Mouse (Mus musculus) CD4-positive, CD25-positive, alpha-beta regulatory T cell, adult 4 months (primary cell): ENCODE measurements around the gene Abl1. TPM values are rescaled to one million over a fixed set of nuclear protein-coding genes. Genes with fewer than 3 reads are reported as not detected.
A peak's percentile ranks its signal among the peaks of the same experiment; 100 is the strongest.

Experiments used
- ATAC-seq: one replicate; pipeline ENCODE4 v1.8.0; 2017
- polyA plus RNA-seq, 2 experiments: library from polyadenylated mRNA; unstranded; fragments of 100-300 nt; shearing (Covaris generic); gene quantifications; one replicate each; pipeline ENCODE4 v1.2.1; 2017

Gene Abl1
- polyA plus RNA-seq, 2 experiments from 2014 or later = 6.9 to 8.2 TPM

- ATAC-seq = no peak
Measured at GRCm38 (mm10) chr2:31746835-31747234, 58.7 kb downstream of the Abl1 start.

DNA sequence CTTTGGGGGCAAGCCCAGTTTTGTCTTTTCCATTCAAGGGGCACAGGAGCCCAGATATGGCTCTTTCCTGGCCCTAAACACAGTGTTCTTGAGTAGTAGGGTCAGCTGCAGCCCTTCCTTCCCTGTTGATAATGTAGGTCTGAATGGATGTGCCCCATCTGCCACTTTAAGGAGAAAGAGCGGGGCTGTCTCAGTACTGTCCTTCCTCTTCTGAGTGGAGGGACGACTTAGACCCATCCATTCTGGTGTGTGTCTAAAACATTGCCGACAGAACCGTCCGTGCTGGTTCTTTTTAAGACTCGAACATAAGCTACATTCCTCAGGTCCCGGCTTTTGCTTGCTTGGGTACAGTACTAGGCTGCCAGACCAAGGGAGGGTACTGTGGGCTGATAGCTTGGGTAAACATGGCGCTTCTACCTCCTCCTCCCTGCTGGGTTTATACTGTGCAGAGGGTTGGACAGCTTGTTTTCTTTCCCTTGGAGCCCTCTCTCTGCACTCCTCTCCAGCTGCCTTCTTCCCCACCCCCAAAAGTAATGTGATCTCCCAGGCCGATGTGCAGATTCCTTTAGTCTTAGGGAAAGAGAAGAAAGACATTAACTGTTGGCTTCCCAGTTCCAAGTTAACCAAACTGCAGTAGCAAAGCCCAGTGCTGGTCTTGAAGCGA, 61.0 kb downstream of the Abl1 start:
- no peak for ATAC-seq

DNA sequence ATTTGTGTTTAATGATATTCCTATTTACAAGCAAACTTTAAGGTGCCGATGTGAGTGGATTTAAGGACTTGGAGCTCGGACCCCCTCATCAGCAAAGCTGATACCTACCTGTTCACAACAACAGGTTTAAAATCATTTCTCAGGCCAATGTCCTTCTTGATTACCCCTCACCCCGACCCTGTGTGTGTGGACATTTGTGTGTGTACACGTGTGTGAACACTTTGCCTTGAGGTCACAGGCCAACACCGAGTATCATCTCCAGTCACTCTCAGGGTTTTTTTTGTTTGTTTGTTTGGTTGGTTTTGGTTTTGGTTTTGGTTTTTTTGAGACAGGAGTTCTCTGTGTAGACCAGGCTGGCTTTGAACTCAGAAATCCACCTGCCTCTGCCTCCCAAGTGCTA, 62.0 kb downstream of the Abl1 start:
- ATAC-seq = no peak

- ATAC-seq = no peak
Measured at GRCm38 (mm10) chr2:31757472-31757871, 69.3 kb downstream of the Abl1 start.

DNA sequence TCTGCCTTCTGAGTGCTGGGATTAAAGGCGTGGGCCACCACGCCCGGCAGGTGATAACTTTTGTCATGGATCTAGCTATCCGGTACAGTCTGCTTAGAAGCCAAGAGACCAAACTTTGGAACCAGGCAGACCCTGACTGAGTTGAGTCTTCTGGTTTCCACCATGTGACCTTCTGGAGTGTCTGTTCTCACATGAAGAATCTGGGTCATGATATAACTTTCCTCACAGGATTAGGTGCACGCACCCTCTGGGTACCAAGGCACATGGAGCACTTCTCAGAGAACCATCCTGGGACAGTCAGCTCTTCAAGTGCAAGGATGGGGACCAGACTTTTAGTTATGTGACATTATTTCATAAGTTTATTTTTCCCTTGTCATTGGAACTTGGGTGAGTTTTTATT, 70.8 kb downstream of the Abl1 start:
- no peak for ATAC-seq

DNA sequence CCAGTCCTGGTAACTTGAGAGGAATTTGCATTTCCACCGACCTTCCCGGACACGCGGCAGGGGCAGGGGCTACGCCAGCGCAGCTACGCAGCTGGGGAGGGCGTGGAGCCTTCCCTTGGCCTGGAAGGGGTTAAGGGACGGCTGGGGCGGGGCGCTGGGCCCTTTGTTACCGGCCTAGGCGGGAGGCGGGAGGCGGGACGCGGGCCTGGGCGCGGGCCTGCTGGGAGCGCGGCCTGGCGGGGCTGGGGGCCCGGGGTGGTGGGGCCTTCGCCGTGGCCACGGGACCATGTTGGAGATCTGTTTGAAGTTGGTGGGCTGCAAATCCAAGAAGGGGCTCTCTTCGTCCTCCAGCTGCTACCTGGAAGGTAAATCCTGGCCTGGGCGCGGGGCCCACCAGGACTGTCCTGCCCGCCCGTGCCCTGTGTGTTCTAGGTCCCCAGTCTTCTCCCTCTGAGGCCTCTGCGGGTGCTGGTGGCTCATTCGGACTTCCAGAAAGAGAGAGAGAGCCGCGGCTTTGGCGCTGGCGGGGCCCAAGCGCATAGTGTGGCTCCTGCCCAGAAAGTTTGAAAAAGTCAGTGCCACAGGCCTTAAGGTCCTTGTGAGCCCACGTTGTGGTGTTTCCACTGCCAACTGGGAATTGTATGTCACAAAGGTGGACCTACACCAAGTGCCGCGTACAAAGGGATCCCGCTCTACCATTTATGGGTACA, 71.7 kb downstream of the Abl1 start:
- ATAC-seq = peak; percentile 87

GRCm38 (mm10) chr2:31760486-31760885, 72.3 kb downstream of the Abl1 start:
- no peak for ATAC-seq

DNA sequence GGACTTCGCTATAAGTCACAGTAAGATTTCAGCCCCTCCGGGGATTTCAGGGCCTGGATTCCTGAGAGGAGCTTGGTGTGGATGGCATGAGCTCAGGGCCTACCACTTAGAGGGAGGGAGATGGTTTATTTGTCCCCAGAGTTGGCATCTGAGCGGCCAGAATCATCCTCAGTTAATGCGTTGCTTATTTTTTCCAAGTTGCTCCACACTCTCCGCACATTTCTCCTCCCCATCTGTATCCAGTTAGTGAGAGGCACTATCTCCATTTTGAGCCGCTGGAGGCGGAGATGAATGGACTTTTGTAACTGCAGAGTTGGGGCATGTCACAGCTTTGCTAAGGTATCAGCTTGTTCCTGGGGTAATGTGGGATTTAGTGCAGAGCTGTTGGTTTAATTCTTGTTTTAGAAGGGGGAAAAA, 72.9 kb downstream of the Abl1 start:
- no peak for ATAC-seq

DNA sequence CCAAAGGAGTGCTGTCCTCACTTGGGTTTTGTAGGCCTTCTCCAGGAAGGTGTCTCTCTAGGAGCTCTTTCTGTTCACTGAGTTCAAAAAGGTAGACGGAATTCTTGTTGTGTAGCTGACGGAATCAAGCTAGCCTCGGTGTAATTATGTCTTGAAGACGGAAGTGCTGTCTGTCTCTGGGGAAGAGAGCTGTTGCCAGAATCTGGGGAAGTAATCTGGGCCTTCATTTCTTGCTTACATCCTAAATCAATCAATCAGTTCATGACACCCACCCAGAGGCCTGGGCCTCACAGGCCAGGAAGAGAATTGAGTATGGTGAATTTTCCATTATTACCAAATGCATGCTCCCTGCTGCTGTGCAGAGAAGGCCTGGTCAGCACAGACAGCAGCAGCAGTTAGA, 73.4 kb downstream of the Abl1 start:
- ATAC-seq = no peak

- ATAC-seq = no peak
Measured at GRCm38 (mm10) chr2:31762155-31762554, 74.0 kb downstream of the Abl1 start.

DNA sequence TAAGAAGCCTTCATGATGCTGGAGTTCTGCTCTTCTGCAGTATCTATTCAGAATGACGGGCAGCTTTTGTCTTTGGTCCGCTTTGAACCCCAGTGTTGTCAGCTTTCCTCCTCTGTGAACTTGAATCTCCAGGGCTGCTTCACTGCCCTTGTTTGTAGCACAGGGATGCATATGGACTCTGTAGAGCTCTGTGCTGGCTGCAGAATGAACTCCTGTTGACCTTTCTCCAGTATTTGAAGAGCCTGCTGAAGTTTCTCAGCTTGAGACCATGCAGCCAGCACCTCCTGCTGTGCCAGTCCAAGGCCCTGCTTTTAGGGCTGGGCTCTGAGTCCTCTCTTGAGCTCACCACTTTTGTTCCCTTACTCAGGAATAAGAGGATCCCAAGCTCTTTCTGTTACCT, 74.7 kb downstream of the Abl1 start:
- no peak for ATAC-seq

DNA sequence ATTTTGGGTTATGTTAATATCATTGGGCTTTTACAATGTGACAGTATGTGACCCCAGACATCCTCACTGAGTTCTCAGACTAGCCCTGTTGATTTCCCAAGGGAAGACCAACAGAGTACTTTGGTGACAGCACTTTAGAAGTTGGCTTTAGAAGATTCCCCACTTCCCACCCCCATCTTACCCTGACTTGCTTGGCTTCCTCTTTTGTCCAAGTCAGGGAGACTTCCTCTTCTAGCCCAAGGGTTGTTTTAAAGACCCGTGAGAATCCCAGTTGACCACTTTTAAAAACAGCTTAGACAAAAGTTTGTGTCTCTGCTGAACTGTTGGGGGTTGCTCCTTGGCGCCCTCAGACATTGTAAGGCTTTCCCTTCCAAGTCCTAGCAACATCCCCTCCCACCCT, 75.1 kb downstream of the Abl1 start:
- no peak for ATAC-seq

GRCm38 (mm10) chr2:31767104-31767503, 78.9 kb downstream of the Abl1 start:
- ATAC-seq = no peak

DNA sequence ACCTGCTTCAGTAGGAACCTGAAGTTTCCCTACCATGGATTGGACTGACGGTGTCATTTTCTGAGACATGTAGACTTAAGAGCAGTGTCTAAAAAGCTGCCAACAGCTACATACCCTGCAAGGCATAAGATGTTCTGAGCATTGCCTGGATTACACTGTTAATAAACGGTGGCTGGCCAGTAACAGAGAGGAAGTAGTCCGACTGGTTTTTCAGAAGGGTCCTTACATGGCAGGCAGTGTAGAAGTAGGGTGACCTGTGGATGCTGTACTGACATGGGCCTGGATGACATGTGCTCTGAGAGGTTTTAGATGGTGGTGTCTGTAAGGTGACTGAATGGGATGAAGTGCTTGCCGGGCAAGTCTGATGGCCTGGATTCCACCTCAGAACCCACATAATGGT, 79.6 kb downstream of the Abl1 start:
- no peak for ATAC-seq

GRCm38 (mm10) chr2:31769115-31769514, 80.9 kb downstream of the Abl1 start:
- no peak for ATAC-seq

DNA sequence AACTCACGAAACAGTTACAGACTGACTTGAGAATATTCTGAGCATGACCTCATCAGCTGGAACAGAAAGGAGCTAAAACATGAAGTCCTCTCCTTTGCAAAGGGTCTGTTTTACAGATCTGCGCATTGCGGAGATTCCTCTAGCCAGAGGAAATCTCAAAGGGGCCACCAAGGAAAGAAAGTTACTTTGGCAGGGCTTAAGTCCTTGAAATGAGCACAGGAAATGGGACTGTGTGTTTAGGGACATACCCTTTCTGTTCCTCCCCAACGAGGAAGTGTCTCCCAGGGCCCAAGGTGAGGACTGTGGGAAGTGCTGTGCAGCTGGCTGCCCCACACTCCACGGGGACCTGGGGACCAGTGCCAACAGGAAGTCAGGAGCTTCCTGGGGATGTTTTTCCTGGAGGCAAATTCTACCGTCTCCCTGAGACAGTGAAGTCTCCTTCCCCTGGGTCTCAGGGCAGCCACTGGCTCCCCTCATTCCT, 81.5 kb downstream of the Abl1 start:
- ATAC-seq = no peak

DNA sequence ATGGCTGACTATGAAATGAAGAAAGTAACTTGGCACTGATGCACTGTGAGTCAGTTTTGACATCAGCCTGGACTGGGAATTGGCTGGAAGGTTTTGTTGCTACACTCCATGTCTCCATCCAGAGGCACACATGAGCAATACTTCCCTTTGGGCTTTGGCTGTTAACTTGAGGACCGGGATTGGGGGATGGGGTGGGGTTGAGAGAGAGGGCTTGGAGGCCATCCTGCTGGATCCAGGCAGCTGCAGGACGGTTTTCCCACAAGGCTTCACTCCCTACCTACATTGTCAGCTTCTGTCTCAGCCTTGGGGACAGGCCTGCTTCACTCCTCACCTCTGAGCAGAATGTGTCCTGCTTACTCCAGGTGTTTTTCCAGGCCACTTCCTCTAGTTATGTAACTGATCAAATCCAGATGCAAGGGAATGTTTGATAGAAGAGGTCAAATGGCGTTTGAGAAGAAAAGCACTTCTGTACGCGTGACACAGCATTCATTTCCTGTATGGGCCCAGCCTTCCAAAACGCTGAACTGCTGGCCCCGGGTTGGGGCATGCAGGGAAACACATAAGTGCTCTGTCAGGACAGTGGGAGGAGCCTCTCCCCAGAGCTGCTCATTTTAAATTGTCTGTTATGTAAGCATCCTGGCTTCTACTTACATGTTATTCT, 82.7 kb downstream of the Abl1 start:
- ATAC-seq = peak; percentile 89

- ATAC-seq = no peak
Measured at GRCm38 (mm10) chr2:31776479-31776878, 88.3 kb downstream of the Abl1 start.

DNA sequence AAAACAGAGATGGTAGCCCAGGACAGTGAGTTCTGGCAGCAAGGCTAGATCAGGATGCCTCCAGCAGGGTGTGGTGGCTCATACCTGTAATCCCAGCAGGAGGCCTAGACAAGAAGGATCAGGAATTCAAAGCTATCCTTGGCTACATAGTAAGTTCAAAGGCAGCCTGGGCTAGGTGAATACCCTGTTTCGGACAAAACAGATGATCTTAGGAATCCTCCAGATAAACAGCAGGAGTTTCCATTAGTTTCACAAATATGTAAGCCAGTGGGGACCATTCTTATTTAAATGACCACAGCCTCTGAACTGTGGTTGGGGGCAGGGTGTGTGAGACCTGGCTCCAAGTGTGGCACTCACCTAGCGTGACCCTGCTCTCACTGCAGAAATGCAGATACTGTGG, 91.1 kb downstream of the Abl1 start:
- no peak for ATAC-seq

DNA sequence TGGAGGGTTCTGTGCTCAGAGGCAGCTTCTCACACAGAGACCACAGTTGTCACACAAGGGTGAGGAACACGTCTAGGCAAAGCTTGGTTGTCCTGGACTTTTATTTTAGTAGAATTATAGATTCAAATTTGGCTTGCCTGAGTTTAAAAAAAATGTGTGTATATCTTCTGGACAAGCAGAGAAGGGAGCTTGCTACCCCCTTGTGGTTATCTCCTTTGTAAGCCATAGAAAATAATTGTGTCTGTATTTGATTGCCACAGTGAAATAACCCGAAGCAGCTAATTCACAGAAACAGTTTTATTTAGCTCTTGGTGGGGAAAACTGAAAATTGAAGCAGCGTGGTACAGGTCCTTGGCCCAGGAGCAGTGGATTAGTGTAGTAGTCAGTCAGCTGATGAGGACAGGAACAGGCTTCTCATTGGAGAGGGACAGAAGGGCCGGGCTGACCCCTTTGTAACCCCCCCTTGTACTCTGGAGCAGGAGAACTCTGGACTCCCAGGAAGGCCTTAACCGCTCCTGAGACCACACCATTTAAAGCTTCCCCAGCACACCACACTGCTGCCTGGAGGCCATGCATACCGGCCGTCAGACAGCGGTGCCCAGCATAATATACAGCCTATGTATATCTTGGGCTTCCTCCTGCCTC, 94.9 kb downstream of the Abl1 start:
- no peak for ATAC-seq

DNA sequence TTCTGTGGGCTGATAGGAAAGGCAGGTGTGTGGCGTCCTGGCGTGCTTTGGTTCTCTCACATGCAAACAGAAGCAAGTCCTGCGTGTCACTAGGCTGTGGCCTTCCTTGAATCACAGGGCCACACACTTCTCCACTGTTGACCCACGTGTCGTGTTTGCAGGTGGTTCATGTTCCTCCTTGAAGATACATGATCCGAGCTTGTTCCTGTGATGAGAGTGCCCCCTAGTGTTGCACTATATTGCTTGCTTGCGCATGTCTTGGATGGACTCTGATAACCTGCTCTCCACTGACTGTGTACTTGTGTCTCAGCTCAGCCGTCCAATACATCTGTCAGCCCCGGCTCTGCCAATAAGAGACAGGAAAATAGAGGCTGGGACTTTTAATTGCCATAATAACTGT, 96.9 kb downstream of the Abl1 start:
- peak; percentile 61 for ATAC-seq

DNA sequence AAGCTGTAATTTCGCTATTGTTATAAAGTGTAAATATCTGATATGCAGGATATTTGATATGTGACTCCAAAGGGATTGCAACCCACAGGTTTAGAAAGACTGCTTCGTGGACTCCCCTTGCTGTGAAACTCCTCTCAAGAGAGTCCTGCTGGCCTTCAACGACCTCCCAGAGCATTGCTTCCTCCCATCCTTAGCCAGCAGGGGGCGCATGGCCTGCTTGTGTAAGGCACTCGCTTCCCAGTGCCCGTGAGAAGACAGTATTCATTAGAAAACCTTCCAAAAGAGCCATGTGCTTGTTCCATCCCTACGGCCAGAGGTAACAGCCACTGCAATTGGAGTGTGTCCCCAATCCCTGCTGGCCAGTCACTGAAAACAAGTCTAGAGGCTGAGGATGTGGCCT, 98.9 kb downstream of the Abl1 start:
- ATAC-seq = no peak

- no peak for ATAC-seq
Measured at GRCm38 (mm10) chr2:31788227-31788626, 100.1 kb downstream of the Abl1 start.
